Mouse (Mus musculus): Measurements from ENCODE around the gene Art3. TPM values are rescaled to one million over a fixed set of nuclear protein-coding genes. Genes with fewer than 3 reads are reported as not detected.
"Not testable (repeated sequence)": the region's sequence is repeated elsewhere in the genome, so short reads cannot be mapped to it uniquely, and the experiment has no call there.

Gene Art3
- polyA plus RNA-seq, 1 experiment from 2014 or later, result 12.6 TPM

DNA sequence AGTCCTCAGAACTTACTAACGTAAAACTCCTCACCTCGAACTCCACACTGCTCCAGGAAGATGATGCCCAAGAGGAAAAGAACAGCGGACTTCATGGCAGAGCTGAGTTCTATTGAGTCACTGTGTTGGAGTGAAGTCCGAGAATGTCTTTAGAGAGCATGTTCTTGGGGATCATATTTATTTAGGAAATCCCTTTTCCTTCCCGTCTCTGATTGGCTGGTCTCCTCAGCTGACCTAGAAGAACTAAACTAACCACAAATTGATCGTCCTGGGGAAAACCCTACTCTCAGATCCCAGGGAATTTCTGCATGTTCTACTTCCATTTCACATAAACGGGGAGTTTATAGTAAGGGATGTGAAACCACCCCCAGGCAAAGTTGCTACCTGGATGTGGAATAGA is 3.7 kb upstream of the Art3 start, which contains the start of gene Cxcl9:
Cxcl9 (minus strand) TSS at position 151 of the 400 bp plus-strand sequence.
- Histone ChIP-seq H3K9me3 (ENCODE audit: control insufficient read depth, low read length) (no peaks in the 10 kb centered on the region), H3K4me2 (ENCODE audit: low read depth, low read length) (no peak within 1 kb of the TSS), H3K4me1 (replicated peaks; ENCODE audit: control insufficient read depth, insufficient read depth, low read length) (peaks cover 9% of the 10 kb centered on the region), H3K36me3 (ENCODE audit: control insufficient read depth, insufficient read depth, low read length) (no peaks in the 10 kb centered on the region), H3K4me3 (ENCODE audit: low read length) (no peak within 1 kb of the TSS), H3K27me3 (ENCODE audit: control insufficient read depth, insufficient read depth, low read depth, low read length) (no peaks in the 10 kb centered on the region), H3K9ac (ENCODE audit: low read length) (no peak within 1 kb of the TSS), H3K27ac (ENCODE audit: low read length) (no peak within 1 kb of the TSS)
- WGBS, result 76% methylated on average over 7 of the region's 7 CpGs
- no peak for ATAC-seq (ENCODE audit: low read depth)

DNA sequence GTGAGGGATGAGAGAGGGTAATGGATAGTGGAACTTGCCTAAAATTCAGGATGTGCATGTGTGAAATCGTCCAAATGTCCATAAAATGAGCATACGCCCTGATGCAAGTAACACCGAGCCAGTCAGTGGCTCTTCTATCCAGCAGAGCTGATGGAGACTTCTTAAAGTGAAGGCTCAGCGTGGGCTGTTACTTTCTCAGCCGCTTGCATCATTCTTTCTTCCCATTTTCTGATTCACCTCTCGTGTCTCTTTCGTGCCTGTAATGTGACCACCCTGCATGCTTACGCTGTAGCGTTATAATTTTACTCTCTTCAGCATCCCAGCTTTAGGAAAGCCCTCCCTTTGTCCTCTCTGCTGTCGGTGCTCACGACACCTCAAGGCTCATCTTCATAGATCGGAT is 505 bp upstream of the Art3 start:
- ATAC-seq (ENCODE audit: low read depth), result no peak
- H3K9me3 ChIP-seq (ENCODE audit: control insufficient read depth, low read length), result no peaks in the 10 kb centered on the region
- H3K4me3 ChIP-seq (ENCODE audit: low read length), result no peak overlapping the region
- no peak overlapping the region for H3K27ac ChIP-seq (ENCODE audit: low read length)
- no peak overlapping the region for H3K4me2 ChIP-seq (ENCODE audit: low read depth, low read length)
- 83% methylated on average over 12 of the region's 12 CpGs for WGBS
- no peaks in the 10 kb centered on the region for H3K36me3 ChIP-seq (ENCODE audit: control insufficient read depth, insufficient read depth, low read length)
- no peak overlapping the region for H3K9ac ChIP-seq (ENCODE audit: low read length)
- no peaks in the 10 kb centered on the region for H3K27me3 ChIP-seq (ENCODE audit: control insufficient read depth, insufficient read depth, low read depth, low read length)
- 0 out of 2 replicates have a peak, but pooled peaks cover 2% of the 10 kb centered on the region for H3K4me1 ChIP-seq (replicated peaks; ENCODE audit: control insufficient read depth, insufficient read depth, low read length)

DNA sequence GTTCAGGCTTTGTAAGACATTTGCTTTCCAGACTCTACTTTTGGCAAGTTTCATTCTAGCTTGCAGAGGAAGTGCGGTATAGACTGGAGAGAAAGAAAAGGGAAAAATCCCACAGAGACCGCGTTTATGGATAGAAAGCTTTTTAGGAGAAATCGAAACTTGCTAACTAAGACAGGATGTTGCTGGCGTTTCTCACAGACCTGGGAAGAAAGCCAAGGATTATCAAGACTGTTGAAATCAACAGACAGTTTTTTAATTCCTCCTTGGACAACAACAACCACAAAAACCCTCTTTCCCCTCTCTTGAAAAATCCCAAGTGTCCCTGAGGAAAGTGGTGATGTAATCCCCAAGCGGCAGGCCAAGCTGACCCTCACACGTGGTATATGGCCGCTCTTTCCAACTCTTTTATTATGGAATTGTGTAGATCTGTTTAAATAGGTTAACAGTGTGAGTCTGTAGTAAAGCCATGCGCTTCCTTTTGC is 773 bp downstream of the Art3 start:
- H3K27me3 ChIP-seq (ENCODE audit: control insufficient read depth, insufficient read depth, low read depth, low read length), result no peaks in the 10 kb centered on the region
- 37% methylated on average over 9 of the region's 9 CpGs for WGBS
- peak overlapping the region; percentile 36 for H3K9ac ChIP-seq (ENCODE audit: low read length)
- H3K4me1 ChIP-seq (replicated peaks; ENCODE audit: control insufficient read depth, insufficient read depth, low read length), result 0 out of 2 replicates have a peak, but pooled peaks cover 2% of the 10 kb centered on the region
- no peaks in the 10 kb centered on the region for H3K9me3 ChIP-seq (ENCODE audit: control insufficient read depth, low read length)
- H3K4me2 ChIP-seq (ENCODE audit: low read depth, low read length), result peak overlapping the region; percentile 50
- ATAC-seq (ENCODE audit: low read depth), result peak; percentile 91
- no peaks in the 10 kb centered on the region for H3K36me3 ChIP-seq (ENCODE audit: control insufficient read depth, insufficient read depth, low read length)
- peak overlapping the region; percentile 77 for H3K27ac ChIP-seq (ENCODE audit: low read length)
- peak overlapping the region; percentile 7 for H3K4me3 ChIP-seq (ENCODE audit: low read length)

GRCm38 (mm10) chr5:92336743-92337142 is 5.1 kb downstream of the Art3 start:
- no peak overlapping the region for H3K4me2 ChIP-seq (ENCODE audit: low read depth, low read length)
- H3K9me3 ChIP-seq (ENCODE audit: control insufficient read depth, low read length), result no peaks in the 10 kb centered on the region
- no peak overlapping the region for H3K27ac ChIP-seq (ENCODE audit: low read length)
- 72% methylated on average over 3 of the region's 3 CpGs for WGBS
- no peaks in the 10 kb centered on the region for H3K27me3 ChIP-seq (ENCODE audit: control insufficient read depth, insufficient read depth, low read depth, low read length)
- ATAC-seq (ENCODE audit: low read depth), result no peak
- H3K4me1 ChIP-seq (replicated peaks; ENCODE audit: control insufficient read depth, insufficient read depth, low read length), result 0 out of 2 replicates have a peak, but pooled peaks cover 2% of the 10 kb centered on the region
- no peak overlapping the region for H3K4me3 ChIP-seq (ENCODE audit: low read length)
- no peaks in the 10 kb centered on the region for H3K36me3 ChIP-seq (ENCODE audit: control insufficient read depth, insufficient read depth, low read length)
- no peak overlapping the region for H3K9ac ChIP-seq (ENCODE audit: low read length)

DNA sequence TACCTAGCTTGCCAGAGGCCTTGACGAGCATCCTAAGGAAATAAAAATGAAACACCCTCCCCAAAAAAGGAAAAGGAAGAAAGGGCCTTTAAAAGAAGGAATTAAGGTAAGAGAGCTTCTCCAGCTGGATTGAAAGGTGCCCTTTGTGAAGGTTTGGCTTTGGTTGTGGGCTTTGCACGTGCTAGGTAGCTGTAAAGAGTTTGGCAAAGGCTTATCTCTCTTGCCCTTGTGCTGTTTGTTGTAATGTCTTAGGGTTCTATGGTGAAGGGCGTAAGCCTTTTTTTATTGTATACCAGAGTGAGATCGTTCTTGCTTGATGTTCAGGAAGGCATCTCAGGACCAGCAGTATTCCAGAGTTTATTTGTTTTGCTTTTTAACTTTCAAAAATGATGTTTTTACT is 9.0 kb downstream of the Art3 start:
- Histone ChIP-seq H3K27ac (ENCODE audit: low read length) (no peak overlapping the region), H3K36me3 (ENCODE audit: control insufficient read depth, insufficient read depth, low read length) (no peaks in the 10 kb centered on the region), H3K4me3 (ENCODE audit: low read length) (no peak overlapping the region), H3K4me2 (ENCODE audit: low read depth, low read length) (no peak overlapping the region), H3K4me1 (replicated peaks; ENCODE audit: control insufficient read depth, insufficient read depth, low read length) (no peaks in the 10 kb centered on the region), H3K9ac (ENCODE audit: low read length) (no peak overlapping the region), H3K9me3 (ENCODE audit: control insufficient read depth, low read length) (no peaks in the 10 kb centered on the region), H3K27me3 (ENCODE audit: control insufficient read depth, insufficient read depth, low read depth, low read length) (no peaks in the 10 kb centered on the region)
- ATAC-seq (ENCODE audit: low read depth), result no peak
- WGBS, result 57% methylated on average over 4 of the region's 4 CpGs

DNA sequence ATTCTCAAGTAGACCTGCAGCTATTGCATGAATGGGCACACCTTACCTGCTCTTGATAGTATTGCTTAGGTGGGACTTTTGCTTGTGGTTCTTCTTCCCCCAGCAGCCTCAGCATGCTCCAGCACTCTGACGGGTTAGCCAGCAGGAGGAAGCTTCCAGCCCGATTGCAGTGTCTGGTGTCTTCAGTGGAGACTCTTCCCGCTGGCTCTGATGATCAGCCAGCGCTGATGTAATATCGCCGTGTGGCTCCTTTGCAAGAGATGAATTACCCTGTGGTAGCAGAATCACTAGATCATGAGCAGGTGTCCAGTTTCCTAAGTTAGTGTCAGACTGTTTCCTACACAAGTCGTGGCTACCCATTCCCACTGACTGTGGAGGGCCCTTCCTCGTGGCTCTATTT is 13.4 kb downstream of the Art3 start:
- Histone ChIP-seq H3K4me2 (ENCODE audit: low read depth, low read length) (no peak overlapping the region), H3K36me3 (ENCODE audit: control insufficient read depth, insufficient read depth, low read length) (no peaks in the 10 kb centered on the region), H3K4me3 (ENCODE audit: low read length) (no peak overlapping the region), H3K27ac (ENCODE audit: low read length) (no peak overlapping the region), H3K9ac (ENCODE audit: low read length) (no peak overlapping the region), H3K4me1 (replicated peaks; ENCODE audit: control insufficient read depth, insufficient read depth, low read length) (peaks cover 4% of the 10 kb centered on the region; the same call in 1 of the 2 replicates), H3K27me3 (ENCODE audit: control insufficient read depth, insufficient read depth, low read depth, low read length) (0 out of 2 replicates have a peak, but pooled peaks cover 3% of the 10 kb centered on the region), H3K9me3 (ENCODE audit: control insufficient read depth, low read length) (no peaks in the 10 kb centered on the region)
- WGBS, result 71% methylated on average over 8 of the region's 8 CpGs
- ATAC-seq (ENCODE audit: low read depth), result no peak

DNA sequence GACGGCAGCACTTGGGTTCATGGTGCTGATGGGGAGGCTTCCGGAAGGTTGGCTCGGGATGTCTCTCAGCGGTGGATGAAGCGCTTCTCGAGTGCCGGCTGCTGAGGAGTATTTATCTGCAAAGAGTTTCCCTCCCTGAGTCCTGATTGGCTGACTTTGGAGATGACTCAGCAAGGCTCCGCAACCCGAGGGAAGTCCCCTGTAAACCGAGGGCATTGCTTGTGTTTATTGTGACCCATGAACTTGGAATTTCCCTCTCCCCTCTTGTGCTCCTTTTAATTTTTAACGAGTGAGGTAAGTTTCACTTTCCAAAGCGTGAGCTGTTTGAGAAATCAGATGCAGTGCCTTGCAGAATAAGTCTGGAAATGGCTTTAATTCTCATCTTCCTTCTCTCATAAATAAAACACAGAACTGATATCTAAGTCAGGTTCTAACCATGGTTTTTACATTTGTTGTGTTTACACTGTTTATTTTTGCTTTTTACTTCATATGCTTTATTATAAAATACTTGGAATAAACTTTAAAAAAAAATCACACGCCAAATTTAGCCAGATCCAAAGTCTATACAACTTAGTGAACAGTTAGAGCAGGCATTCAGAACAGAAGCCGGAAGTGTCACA is 17.3 kb downstream of the Art3 start, which contains the start of gene Cxcl10:
Cxcl10 (minus strand) TSS at position 96 of the 620 bp plus-strand sequence.
- Histone ChIP-seq H3K4me2 (ENCODE audit: low read depth, low read length) (peak within 1 kb of the TSS; percentile 59), H3K27ac (ENCODE audit: low read length) (no peak within 1 kb of the TSS), H3K4me1 (replicated peaks; ENCODE audit: control insufficient read depth, insufficient read depth, low read length) (peaks cover 7% of the 10 kb centered on the region; the same call in 1 of the 2 replicates), H3K4me3 (ENCODE audit: low read length) (peak within 1 kb of the TSS; percentile 41), H3K36me3 (ENCODE audit: control insufficient read depth, insufficient read depth, low read length) (no peaks in the 10 kb centered on the region), H3K27me3 (ENCODE audit: control insufficient read depth, insufficient read depth, low read depth, low read length) (0 out of 2 replicates have a peak, but pooled peaks cover 3% of the 10 kb centered on the region), H3K9ac (ENCODE audit: low read length) (peak within 1 kb of the TSS; percentile 38; the same call in 1 of the 2 replicates), H3K9me3 (ENCODE audit: control insufficient read depth, low read length) (no peaks in the 10 kb centered on the region)
- WGBS, result 11% methylated on average over 14 of the region's 14 CpGs
- peak; percentile 41; the same call in 1 of the 2 replicates for ATAC-seq (ENCODE audit: low read depth)

- H3K9ac ChIP-seq (ENCODE audit: low read length), result no peak overlapping the region
Observed at GRCm38 (mm10) chr5:92349731-92350130, 18.1 kb downstream of the Art3 start.

DNA sequence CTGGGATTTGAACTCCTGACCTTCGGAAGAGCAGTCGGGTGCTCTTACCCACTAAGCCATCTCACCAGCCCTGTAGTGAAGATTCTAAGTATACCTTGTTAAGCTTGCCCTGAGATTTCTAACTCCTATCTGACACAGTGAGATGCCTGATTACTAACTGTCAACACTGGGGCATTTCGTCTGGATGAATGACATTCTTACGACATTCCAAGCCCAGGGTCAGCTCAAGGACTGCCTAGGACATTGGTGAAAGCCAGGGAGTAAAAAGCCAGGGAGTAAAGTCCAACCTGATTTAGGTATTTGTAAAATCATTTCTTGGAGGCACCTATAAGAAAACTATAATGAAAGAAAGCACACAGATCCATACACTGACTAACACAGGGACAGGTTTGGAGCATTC is 21.1 kb downstream of the Art3 start:
- H3K27ac ChIP-seq (ENCODE audit: low read length); H3K4me1 ChIP-seq (replicated peaks; ENCODE audit: control insufficient read depth, insufficient read depth, low read length); H3K4me2 ChIP-seq (ENCODE audit: low read depth, low read length); H3K9me3 ChIP-seq (ENCODE audit: control insufficient read depth, low read length); H3K9ac ChIP-seq (ENCODE audit: low read length); H3K4me3 ChIP-seq (ENCODE audit: low read length); H3K27me3 ChIP-seq (ENCODE audit: control insufficient read depth, insufficient read depth, low read depth, low read length); ATAC-seq (ENCODE audit: low read depth); H3K36me3 ChIP-seq (ENCODE audit: control insufficient read depth, insufficient read depth, low read length): not testable (repeated sequence)
- 44% methylated on average over 4 of the region's 4 CpGs for WGBS

More at GRCm38 (mm10) chr5:92349731-92350130, 18.1 kb downstream of the Art3 start:
- no peaks in the 10 kb centered on the region for H3K9me3 ChIP-seq (ENCODE audit: control insufficient read depth, low read length)
- 0 out of 2 replicates have a peak, but pooled peaks cover 3% of the 10 kb centered on the region for H3K27me3 ChIP-seq (ENCODE audit: control insufficient read depth, insufficient read depth, low read depth, low read length)
- no peak overlapping the region for H3K4me2 ChIP-seq (ENCODE audit: low read depth, low read length)
- WGBS, result 78% methylated on average over 7 of the region's 7 CpGs
- no peak overlapping the region for H3K4me3 ChIP-seq (ENCODE audit: low read length)
- no peak overlapping the region for H3K27ac ChIP-seq (ENCODE audit: low read length)
- no peak for ATAC-seq (ENCODE audit: low read depth)
- peaks cover 7% of the 10 kb centered on the region; the same call in 1 of the 2 replicates for H3K4me1 ChIP-seq (replicated peaks; ENCODE audit: control insufficient read depth, insufficient read depth, low read length)
- H3K36me3 ChIP-seq (ENCODE audit: control insufficient read depth, insufficient read depth, low read length), result no peaks in the 10 kb centered on the region
